Mouse (Mus musculus) gonadal fat pad, adult 2 months (tissue): Measurements from ENCODE around the gene Tns1. TPM values are rescaled to one million over a fixed set of nuclear protein-coding genes. Genes with fewer than 3 reads are reported as not detected.

ENCODE experiments used
- DNase-seq: peaks from one replicate; pipeline ENCODE4 v3.0.0-alpha.2; 2012; ENCODE audit warnings: low read depth
- polyA plus RNA-seq: library from polyadenylated mRNA; depleted of rRNA; stranded (reverse); fragments of >200 nt; gene quantifications from 2 replicates; pipeline ENCODE4 v1.2.3, GENCODE M21; 2012

Gene Tns1
- polyA plus RNA-seq, 1 experiment = 292 TPM

- DNase-seq = no peak
These were observed 109.5 kb downstream of the Tns1 start for GRCm38 (mm10) chr1:74014538-74015327.

DNA sequence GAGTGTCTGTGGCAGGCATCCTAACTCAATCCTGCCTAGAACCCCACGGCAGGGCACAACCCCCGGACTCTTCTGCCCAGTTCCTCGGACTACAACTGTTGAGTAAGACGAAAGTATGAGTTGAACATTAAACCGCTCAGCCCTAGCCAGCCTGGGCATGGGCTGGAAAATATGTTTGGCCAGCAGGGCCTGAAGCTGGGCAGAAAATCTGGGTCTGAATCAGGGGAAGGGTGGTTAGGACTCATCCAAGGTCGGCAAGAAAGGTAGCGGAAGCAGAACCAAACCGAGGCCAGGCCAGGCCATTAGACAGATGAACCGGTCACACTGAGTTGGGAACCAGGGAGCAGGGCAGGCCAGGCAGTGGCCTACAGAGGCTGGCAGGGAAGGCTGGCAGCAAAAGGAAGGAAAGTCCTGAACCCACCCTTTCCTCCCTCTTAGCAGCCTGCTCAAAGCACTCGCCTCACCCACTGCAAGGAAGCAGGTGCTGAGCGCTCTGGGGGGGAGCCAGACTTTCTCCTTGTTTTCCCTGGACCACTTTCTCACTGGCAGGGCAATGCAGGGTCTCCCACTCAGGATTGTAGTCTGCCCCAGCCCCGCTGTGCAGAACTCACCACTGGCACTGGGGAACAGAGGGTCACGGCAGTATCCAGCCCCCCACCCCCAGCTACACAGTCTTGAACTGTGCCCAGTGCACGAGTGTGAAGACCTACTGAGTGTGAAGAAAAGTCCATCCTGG, 110.8 kb downstream of the Tns1 start:
- DNase-seq = no peak

DNA sequence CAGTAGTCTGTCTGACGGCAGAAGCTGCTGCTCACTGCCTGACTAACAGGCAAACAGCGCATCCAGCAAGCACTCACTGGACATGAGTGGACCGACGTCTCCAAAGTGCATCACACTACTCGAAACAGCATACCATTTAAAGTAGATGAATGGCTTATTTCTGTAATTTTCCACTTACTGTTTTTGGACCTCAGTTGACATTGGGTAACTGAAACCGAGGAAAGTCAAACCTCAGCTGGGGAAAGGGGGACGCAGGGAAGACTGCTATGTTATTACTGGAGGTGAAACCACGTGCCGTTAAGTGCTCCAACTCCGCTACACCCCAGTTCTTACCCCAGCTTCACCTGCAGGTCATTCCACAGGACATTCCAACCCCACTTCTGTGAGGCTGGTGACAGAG, 111.5 kb downstream of the Tns1 start:
- no peak for DNase-seq

DNA sequence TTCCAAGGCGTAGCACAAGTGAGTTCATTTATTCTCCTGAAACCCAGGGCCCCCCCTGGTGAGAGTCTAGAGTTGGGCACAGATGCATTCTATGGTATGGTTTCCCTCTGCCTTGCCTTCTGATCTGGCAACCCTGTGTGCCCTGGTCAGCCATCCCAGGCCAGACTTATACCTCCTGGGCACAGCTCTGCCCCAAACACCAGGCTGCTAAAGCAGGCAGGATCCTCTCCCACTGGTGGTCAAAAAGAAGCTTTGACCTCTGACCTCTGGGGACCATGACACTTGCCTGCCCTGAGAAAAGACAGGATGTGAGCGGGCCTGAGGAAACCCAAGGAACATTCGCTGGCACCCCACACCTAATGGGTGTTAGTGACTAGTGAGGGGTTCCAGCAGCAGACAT, 114.8 kb downstream of the Tns1 start:
- no peak for DNase-seq

DNA sequence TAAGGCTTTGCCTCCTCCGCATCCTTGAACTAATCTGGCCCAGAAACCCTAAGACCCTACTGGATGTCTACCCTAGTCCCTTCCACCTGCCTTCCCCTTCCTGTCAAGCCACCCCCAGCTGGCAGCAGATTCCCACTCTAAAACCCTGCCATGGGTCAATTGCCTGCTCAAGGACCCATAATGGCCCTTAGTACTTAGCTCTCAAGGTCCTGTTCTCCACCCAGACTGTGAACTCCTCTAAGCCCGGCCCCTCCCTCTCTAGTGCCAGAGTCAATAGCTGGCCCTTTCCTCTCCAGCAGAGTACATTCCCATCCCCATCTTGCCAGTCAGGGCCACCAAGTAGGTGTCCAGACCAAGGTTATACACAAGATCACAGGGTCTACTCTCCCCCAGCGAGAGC, 115.3 kb downstream of the Tns1 start:
- no peak for DNase-seq

DNA sequence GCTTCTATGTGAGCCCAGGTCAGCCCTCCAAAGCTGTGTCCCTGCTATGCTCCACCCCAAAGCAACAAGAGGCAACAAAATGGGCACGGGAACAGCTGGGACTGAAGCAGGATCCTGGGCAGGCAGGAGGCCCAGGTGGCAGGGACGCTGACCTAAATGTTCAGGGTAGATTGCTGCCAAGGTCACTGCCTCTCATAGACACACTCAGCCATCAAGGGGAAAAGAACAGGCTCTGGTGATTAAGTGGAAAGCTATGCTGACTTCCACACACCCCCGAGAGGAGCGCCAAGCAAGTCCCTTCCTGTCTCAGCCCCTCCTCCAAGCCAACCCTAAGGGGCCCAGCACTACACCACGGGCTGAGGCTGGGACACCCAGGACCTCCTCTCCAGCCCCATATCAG, 115.8 kb downstream of the Tns1 start:
- no peak for DNase-seq

GRCm38 (mm10) chr1:74007398-74008050, 116.7 kb downstream of the Tns1 start:
- DNase-seq = no peak

DNA sequence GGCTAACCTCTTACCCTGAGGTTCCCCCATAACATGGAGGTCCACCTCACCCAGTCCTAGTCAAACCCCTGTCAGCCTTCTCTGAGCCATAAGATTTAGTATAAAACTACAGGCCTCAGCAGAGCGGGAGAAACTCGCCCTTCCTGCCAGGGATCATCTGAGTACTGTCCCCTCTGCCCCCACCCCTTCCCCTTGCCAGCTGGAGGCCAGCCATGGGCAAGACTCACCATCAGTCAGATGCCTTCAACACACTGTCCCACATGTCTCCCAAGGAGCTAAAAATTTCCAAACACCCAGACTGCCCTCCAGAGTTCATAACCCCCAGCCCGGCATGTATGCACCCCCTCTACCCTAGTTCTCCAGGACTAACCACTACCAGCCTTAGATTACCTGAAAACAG, 119.2 kb downstream of the Tns1 start:
- DNase-seq = no peak

DNA sequence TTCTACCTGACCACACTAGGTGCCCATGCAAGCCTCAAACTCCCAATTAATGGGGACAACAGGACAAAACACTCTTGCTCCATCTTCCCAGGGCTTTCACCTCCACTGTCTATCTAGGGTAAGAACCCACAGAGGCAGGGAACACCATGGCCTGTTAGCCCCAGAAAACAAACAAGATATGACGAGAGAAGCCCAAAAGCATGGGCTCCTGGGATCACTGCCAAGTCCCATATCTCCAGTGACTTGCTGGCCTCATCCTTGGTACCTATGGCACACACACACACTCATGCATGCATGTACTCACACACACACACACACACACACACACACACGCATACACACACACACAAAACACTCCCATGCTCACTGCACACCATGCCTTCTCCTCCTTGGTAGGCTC, 120.5 kb downstream of the Tns1 start:
- DNase-seq = no peak

GRCm38 (mm10) chr1:74001449-74001820, 122.8 kb downstream of the Tns1 start:
- no peak for DNase-seq

DNA sequence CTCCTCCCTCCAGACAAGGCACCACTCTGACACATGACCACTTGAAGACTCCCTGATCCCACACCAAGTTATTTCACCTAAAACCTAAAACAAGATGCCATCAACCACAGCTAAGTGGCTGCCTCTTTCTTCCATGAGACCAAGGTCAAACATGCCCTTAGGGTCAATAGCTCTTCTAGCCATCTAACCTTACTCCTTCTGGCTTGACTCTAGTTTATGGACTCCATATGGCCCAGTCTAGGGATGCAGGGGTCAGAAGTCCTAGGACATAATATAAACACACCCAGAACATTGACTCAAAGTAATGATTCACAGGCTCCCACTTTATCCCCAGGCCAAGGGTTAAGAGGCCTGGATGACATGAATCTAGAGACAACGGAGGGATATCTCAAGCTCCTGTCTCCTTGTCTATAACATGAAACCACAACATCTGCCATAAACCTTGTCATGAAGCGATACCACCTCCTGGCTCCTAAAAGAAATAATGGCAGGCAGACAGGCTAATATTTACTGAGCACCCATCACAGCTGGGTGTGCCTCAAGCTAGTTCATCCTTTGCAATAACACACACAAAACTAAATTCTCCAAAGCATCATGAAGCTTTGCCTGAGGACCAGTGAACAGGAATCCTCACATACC, 123.3 kb downstream of the Tns1 start:
- no peak for DNase-seq

- no peak for DNase-seq
These were observed 124.0 kb downstream of the Tns1 start for GRCm38 (mm10) chr1:74000191-74000651.

- no peak for DNase-seq
These were observed 124.7 kb downstream of the Tns1 start for GRCm38 (mm10) chr1:73999533-73999932.

DNA sequence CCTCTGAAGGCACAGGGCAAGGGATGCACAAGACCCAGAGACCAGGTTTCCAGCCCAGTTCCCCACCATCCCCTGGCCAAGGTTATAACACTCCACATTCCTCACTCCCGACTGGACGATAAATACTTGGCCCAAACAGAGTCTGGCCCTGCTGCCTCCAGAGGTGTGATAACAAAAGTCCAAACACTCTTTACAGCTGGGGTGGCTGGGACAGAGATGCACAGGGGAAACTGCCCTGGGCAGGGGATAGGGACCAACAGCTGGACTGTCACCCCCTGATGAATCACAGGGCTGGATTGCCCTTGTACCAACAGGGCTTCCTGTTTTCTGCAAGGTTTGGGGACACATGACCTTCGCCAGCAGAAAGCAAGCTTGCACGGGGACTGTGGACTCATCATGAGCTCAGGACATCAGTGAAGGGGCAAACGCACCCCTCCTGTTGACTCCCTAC, 125.3 kb downstream of the Tns1 start:
- DNase-seq = no peak

DNA sequence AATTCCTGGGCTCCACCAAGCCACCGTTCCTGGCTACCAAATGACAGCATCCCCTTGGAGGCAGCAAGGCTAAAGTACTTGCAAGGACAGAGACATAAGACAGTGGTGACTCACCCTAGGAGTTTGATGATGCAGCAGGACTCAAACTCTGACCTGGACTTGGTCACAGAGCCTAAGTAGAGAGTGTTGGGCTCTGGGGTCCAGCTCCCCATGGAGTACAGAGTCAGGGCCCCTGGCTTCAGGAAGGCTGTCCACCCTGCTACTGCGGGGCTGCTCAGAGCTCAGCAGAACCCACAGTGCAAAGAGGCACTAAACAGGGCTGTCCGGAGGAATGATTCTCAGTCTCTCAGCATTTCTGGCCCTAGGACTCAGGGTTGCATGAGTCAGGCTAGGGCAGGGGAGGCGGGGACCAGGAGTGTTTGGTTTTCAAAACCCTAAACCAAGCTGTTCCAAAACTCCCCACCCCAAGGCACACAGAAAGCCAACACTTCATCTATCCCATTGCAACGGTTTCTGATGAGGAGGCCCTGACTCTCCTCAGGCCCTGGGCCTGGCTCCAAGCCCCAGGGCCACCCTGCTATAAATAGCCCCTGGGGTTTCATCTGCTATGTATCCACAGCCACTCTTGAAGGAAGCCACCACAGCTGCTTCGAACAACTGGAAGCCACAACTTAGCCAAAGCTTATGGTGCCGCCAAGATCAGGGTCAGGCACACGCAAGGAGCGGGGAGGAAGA, 126.0 kb downstream of the Tns1 start:
- no peak for DNase-seq

GRCm38 (mm10) chr1:73997341-73997740, 126.9 kb downstream of the Tns1 start:
- DNase-seq = no peak

- DNase-seq = no peak
These were observed 127.6 kb downstream of the Tns1 start for GRCm38 (mm10) chr1:73996650-73997049.

- DNase-seq = no peak
These were observed 128.0 kb downstream of the Tns1 start for GRCm38 (mm10) chr1:73996209-73996608.

- DNase-seq = no peak
These were observed 129.0 kb downstream of the Tns1 start for GRCm38 (mm10) chr1:73995063-73995810.

- no peak for DNase-seq
These were observed 130.3 kb downstream of the Tns1 start for GRCm38 (mm10) chr1:73993901-73994426.
